Mouse (Mus musculus) mesoderm, embryonic 11.5 days (tissue): ENCODE measurements around the gene Sod2.
"Not testable (repeated sequence)": the region's sequence is repeated elsewhere in the genome, so short reads cannot be mapped to it uniquely, and the experiment has no call there.

Experiments used
- DNase-seq: peaks from one replicate; pipeline ENCODE4 v3.0.0-alpha.2; 2012; ENCODE audit warnings: low read depth, low spot score

The Sod2 gene

GRCm38 (mm10) chr17:13009887-13010286, 3.2 kb downstream of the Sod2 start:
- peak; percentile 70 for DNase-seq

- no peak for DNase-seq
Observed at GRCm38 (mm10) chr17:13013316-13013715, 6.7 kb downstream of the Sod2 start.

- not testable (repeated sequence) for DNase-seq
Observed at GRCm38 (mm10) chr17:13036627-13037192, 30.1 kb downstream of the Sod2 start.

GRCm38 (mm10) chr17:13043846-13044673, 37.4 kb downstream of the Sod2 start:
- DNase-seq: peak; percentile 75

- DNase-seq: not testable (repeated sequence)
Observed at GRCm38 (mm10) chr17:13052124-13052813, 45.6 kb downstream of the Sod2 start, which contains the start of gene Gpr31b. Gene Gpr31b (minus strand): TSS chr17:13052296.

GRCm38 (mm10) chr17:13060804-13061203, 54.2 kb downstream of the Sod2 start, which contains the start of gene Tcp10b:
Gene Tcp10b (plus strand): TSS chr17:13061104.
- DNase-seq: not testable (repeated sequence)

GRCm38 (mm10) chr17:13062882-13063281, 56.2 kb downstream of the Sod2 start:
- DNase-seq: not testable (repeated sequence)

- DNase-seq: not testable (repeated sequence)
Observed at GRCm38 (mm10) chr17:13067864-13068385, 61.3 kb downstream of the Sod2 start.

GRCm38 (mm10) chr17:13069227-13069626, 62.6 kb downstream of the Sod2 start:
- not testable (repeated sequence) for DNase-seq
